Mouse (Mus musculus) embryonic facial prominence, embryonic 14.5 days (tissue): ENCODE results near the gene Pds5a. TPM values are rescaled to one million over a fixed set of nuclear protein-coding genes. Genes with fewer than 3 reads are reported as not detected.

Experiments used
- ATAC-seq: fragments of 200-750 bp; cut with Nextera tagmentation; 2 replicates; pipeline ENCODE4 v1.8.0; 2017; ENCODE audit warnings: low read depth, moderate number of reproducible peaks, moderate TSS enrichment
- DNase-seq: peaks from one replicate; pipeline ENCODE4 v3.0.0-alpha.2; 2015; ENCODE audit warnings: low spot score
- H3K27ac ChIP-seq: fragments of 300-500 bp; sonication (generic); replicated peaks from 2 replicates; pipeline ENCODE4 v1.5.1; 2014; ENCODE audit warnings: low read depth, mild to moderate bottlenecking, low read length, moderate library complexity
- H3K27me3 ChIP-seq: fragments of 300-500 bp; sonication (generic); replicated peaks from 2 replicates; pipeline ENCODE4 v1.6.1; 2014; ENCODE audit warnings: low read length; ENCODE audit not compliant: control insufficient read depth, insufficient read depth
- H3K36me3 ChIP-seq: fragments of 300-500 bp; sonication (generic); 2 replicates; pipeline ENCODE4 v1.6.1; 2014; ENCODE audit warnings: low read length, mixed read lengths; ENCODE audit not compliant: control insufficient read depth, insufficient read depth
- H3K4me1 ChIP-seq: fragments of 300-500 bp; sonication (generic); 2 replicates; pipeline ENCODE4 v1.6.1; 2014; ENCODE audit warnings: antibody characterized with exemption, low read length; ENCODE audit not compliant: control insufficient read depth, insufficient read depth
- H3K4me2 ChIP-seq: fragments of 300-500 bp; sonication (generic); 2 replicates; pipeline ENCODE4 v1.6.1; 2014; ENCODE audit warnings: low read depth, mild to moderate bottlenecking, low read length, moderate library complexity, mixed read lengths
- H3K4me3 ChIP-seq: fragments of 300-500 bp; sonication (generic); 2 replicates; pipeline ENCODE4 v1.5.1; 2014; ENCODE audit warnings: low read depth, mild to moderate bottlenecking, low read length
- H3K9ac ChIP-seq: fragments of 300-500 bp; sonication (generic); 2 replicates; pipeline ENCODE4 v1.6.1; 2014; ENCODE audit warnings: low read depth, mild to moderate bottlenecking, low read length, moderate library complexity, mixed read lengths
- H3K9me3 ChIP-seq: fragments of 300-500 bp; sonication (generic); 2 replicates; pipeline ENCODE4 v1.6.1; 2016; ENCODE audit warnings: low read length; ENCODE audit not compliant: control insufficient read depth
- WGBS: fragments of 180-500 bp; shearing (Covaris S2); extraction: QIAGEN DNeasy Blood & Tissue Kit; methylation state at CpG from one replicate; pipeline ENCODE4 v1.1.7; 2014; 5-methylcytosine and 5-hydroxymethylcytosine counted together
- polyA plus RNA-seq: library from polyadenylated mRNA; unstranded; fragments of >200 nt; fragmentation: Nextera tagmentation; extraction: Ambion mirVana; gene quantifications from 2 replicates; pipeline ENCODE4 v1.2.1, GENCODE M21; 2014

The Pds5a gene
- polyA plus RNA-seq, 1 experiment from 2014 or later: 69.3 TPM

DNA sequence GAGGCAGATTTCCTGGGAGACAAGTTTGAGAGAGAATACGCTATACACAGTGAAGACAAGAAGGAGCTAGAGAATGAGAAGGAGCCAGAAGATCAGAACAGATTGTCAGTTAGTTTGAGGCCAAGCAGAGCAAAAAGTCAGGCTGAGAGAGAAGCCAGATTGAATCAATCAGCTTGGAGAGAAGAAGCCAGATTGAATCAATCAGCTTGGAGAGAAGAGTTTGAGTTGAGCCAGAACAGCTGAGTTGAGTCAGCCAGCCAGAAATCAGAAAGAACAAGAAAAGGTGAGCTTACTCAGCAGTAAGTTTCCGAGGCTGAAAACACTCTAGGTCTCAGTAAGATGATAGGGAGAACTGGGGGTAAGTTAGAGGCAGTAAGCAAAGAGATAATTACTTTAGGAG is 123.2 kb downstream of the Pds5a start:
- no peak overlapping the region for H3K4me2 ChIP-seq
- 60% methylated on average over 2 of the region's 2 CpGs for WGBS
- H3K4me1 ChIP-seq: no peaks in the 10 kb centered on the region; the same call in 1 of the 2 replicates
- H3K9me3 ChIP-seq: no peaks in the 10 kb centered on the region
- no peak overlapping the region for H3K4me3 ChIP-seq
- H3K9ac ChIP-seq: no peak overlapping the region
- no peak overlapping the region for H3K27ac ChIP-seq
- H3K27me3 ChIP-seq: no peaks in the 10 kb centered on the region
- DNase-seq (peak; percentile 31), ATAC-seq (no peak)
- H3K36me3 ChIP-seq: peaks cover 37% of the 10 kb centered on the region

DNA sequence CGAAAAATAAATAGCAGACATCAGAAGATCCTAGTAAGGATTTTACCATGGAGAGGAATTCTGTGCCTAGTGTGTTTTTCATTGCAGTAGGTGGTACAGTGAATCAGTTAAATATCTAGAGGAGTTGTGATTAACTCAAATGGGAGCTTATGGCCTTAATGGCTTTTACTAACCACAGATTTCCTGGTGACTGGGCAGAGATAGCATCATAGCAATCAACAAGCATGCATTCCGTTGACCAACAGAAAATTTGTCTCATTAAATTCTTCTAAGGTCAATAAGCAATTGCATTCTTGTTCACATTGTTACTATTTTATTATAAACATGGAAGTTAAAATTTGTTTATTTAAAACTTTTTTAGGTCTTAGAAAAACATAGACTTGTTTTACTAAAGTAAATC is 132.6 kb downstream of the Pds5a start:
- Histone ChIP-seq H3K27ac (no peak overlapping the region), H3K9ac (no peak overlapping the region), H3K4me2 (no peak overlapping the region), H3K4me1 (no peaks in the 10 kb centered on the region), H3K9me3 (no peaks in the 10 kb centered on the region), H3K27me3 (no peaks in the 10 kb centered on the region), H3K4me3 (no peak overlapping the region), H3K36me3 (peaks cover 26% of the 10 kb centered on the region)
- no peak for DNase-seq
- ATAC-seq: no peak
- WGBS: 79% methylated on average over 2 of the region's 2 CpGs

DNA sequence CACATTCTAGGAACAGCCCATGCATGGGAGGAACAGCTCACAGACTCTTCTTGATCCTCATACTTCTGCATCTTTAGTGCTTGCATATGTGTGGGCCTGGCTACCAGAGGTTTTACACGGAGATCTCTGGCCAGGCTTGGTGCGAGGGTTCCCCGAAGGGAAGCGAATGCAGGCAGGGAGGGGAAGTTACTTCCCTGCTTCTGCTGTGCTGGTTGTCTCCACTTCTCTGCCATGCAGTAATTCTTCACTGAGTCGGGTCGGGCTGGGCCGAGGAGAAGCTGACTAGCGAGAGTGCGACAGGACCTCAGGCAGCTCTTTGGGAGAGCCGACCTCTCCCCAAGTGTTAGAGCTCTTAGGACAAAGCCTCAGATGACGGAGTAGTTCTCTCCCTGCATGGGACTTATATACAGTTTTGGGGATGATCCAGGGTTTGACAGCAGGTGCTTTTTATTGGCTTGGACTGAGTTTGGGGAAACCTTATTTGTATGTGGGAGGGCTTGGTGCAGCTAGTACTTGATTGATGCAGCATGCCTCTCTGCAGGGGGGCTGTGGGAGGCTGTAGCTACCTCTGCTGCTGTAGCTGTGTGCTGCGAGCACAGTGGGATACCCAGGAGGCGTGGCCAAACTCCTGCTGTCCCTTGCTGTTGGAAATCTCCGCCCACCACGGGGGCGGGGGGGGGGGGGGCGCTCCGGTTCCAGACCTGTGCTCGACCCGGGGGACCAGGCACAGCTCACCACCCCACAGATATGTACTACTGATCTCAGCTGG is 136.8 kb downstream of the Pds5a start:
- 42% methylated on average over 17 of the region's 20 CpGs for WGBS
- H3K36me3 ChIP-seq: peaks cover 5% of the 10 kb centered on the region; the same call in 1 of the 2 replicates
- H3K27ac ChIP-seq: no peak overlapping the region
- no peak overlapping the region for H3K4me2 ChIP-seq
- DNase-seq: peak; percentile 12
- H3K9ac ChIP-seq: no peak overlapping the region
- ATAC-seq: no peak
- H3K4me3 ChIP-seq: no peak overlapping the region
- no peaks in the 10 kb centered on the region for H3K27me3 ChIP-seq
- H3K9me3 ChIP-seq: no peaks in the 10 kb centered on the region
- no peaks in the 10 kb centered on the region for H3K4me1 ChIP-seq

DNA sequence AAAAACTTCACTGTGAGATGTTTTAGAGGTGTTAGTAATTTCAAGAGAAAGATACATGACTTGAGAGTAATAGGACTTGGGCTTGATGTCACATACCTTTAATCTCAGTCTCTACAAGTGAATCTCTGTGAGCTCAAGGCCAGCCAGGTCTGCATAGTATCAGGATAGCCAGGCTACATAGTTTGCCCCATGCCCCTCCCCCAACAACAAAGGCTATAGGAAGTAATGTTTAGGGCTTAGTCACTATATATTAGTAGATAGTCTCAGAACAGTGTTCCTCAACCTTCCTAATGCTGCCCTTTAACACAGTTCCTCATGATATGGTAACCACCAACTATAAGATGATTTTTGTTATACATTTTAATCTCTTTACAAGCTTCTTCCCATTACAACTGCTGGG is 141.0 kb downstream of the Pds5a start:
- no peaks in the 10 kb centered on the region for H3K27me3 ChIP-seq
- H3K4me2 ChIP-seq: no peak overlapping the region
- no peak overlapping the region for H3K4me3 ChIP-seq
- H3K27ac ChIP-seq: no peak overlapping the region
- H3K4me1 ChIP-seq: no peaks in the 10 kb centered on the region
- H3K9ac ChIP-seq: no peak overlapping the region
- H3K9me3 ChIP-seq: no peaks in the 10 kb centered on the region
- DNase-seq (no peak), ATAC-seq (no peak)
- peaks cover 9% of the 10 kb centered on the region for H3K36me3 ChIP-seq

Other genes starting within 250 kb of the Pds5a start
- not detected in 2 replicates for gene Gm43552, start 205.4 kb downstream of the Pds5a start, polyA plus RNA-seq
- gene Smim14, start 161.1 kb downstream of the Pds5a start, polyA plus RNA-seq: 144 and 146 TPM in 2 replicates
- 122 and 130 TPM in 2 replicates for gene Ube2k, start 161.0 kb downstream of the Pds5a start, polyA plus RNA-seq
- 33.6 and 34.6 TPM in 2 replicates for gene N4bp2, start 65.2 kb upstream of the Pds5a start, polyA plus RNA-seq
- 1.6 and 1.7 TPM in 2 replicates for gene Rhoh, start 162.9 kb upstream of the Pds5a start, polyA plus RNA-seq
- 1.00 and 2.2 TPM in 2 replicates for gene Chrna9, start 236.6 kb upstream of the Pds5a start, polyA plus RNA-seq